Mouse (Mus musculus) CH12.LX (cell line): ENCODE measurements around the gene Slc15a1. TPM values are rescaled to one million over a fixed set of nuclear protein-coding genes. Genes with fewer than 3 reads are reported as not detected.

ENCODE experiments used
- DNase-seq: peaks from one replicate; pipeline ENCODE4 v3.0.0-alpha.2; 2013; ENCODE audit errors: extremely low read depth
- H3K27ac ChIP-seq: 2 replicates; pipeline ENCODE4 v1.5.1; 2012; ENCODE audit warnings: low read depth, mild to moderate bottlenecking, control low read depth, moderate library complexity; ENCODE audit not compliant: insufficient read depth
- H3K27me3 ChIP-seq: replicated peaks from 2 replicates; pipeline ENCODE3; 2012; ENCODE audit warnings: inconsistent platforms
- H3K36me3 ChIP-seq, 2 experiments: replicated peaks in 1 of 2; 2 replicates each; pipeline versions ENCODE3 to v1.6.1; 2012; ENCODE audit warnings: inconsistent platforms in 1 of 2, low read length in 1 of 2, mild to moderate bottlenecking in 1 of 2, mixed read lengths in 1 of 2, moderate library complexity in 1 of 2; ENCODE audit not compliant: control insufficient read depth in 1 of 2, insufficient read depth in 1 of 2
- H3K4me1 ChIP-seq, 2 experiments: 2 replicates each; pipeline ENCODE4 v1.6.1; 2012; ENCODE audit warnings: inconsistent platforms in 1 of 2, moderate library complexity in 1 of 2; ENCODE audit not compliant: insufficient read depth in 2 of 2, control insufficient read depth in 1 of 2
- H3K4me2 ChIP-seq: 2 replicates; pipeline ENCODE4 v1.6.1; 2012; ENCODE audit warnings: low read depth, mild to moderate bottlenecking, control low read depth; ENCODE audit not compliant: poor library complexity, insufficient read depth, severe bottlenecking
- H3K4me3 ChIP-seq, 3 experiments: fragments of 150-350 bp in 1 of 3; sonication (generic) in 1 of 3; replicated peaks in 1 of 3; 2 replicates each; pipeline versions ENCODE3 to v1.5.1; 2011 to 2012; ENCODE audit warnings: low read depth in 2 of 3, low read length in 2 of 3, mild to moderate bottlenecking in 2 of 3, moderate library complexity in 2 of 3, control low read depth in 1 of 3, improper control_type of control experiment in 1 of 3, inconsistent platforms in 1 of 3, mixed read lengths in 1 of 3; ENCODE audit not compliant: poor library complexity in 1 of 3
- H3K79me2 ChIP-seq: replicated peaks from 2 replicates; pipeline ENCODE4 v1.6.1; 2012; ENCODE audit warnings: mild to moderate bottlenecking, moderate library complexity; ENCODE audit not compliant: control insufficient read depth, poor library complexity, insufficient read depth, severe bottlenecking; ENCODE audit errors: extremely low read depth
- H3K9ac ChIP-seq: 2 replicates; pipeline ENCODE4 v1.6.1; 2012; ENCODE audit warnings: low read depth, mild to moderate bottlenecking, control low read depth, moderate library complexity; ENCODE audit not compliant: insufficient read depth
- H3K9me3 ChIP-seq: replicated peaks from 2 replicates; pipeline ENCODE3; 2012; ENCODE audit warnings: low read length, inconsistent platforms, mixed read lengths
- BHLHE40 ChIP-seq: IDR thresholded peaks from 2 replicates; pipeline ENCODE4 v1.6.1; 2011; ENCODE audit warnings: mild to moderate bottlenecking, low read depth, low read length, improper control_type of control experiment
- CHD1 ChIP-seq: IDR thresholded peaks from 2 replicates; pipeline ENCODE4 v1.6.1; 2012; ENCODE audit warnings: low read depth, low read length, improper control_type of control experiment, inconsistent platforms
- CHD2 ChIP-seq: IDR thresholded peaks from 2 replicates; pipeline ENCODE4 v1.6.1; 2011; ENCODE audit warnings: low read length, improper control_type of control experiment
- CTCF ChIP-seq, 2 experiments: IDR thresholded peaks in 1 of 2; conservative IDR thresholded peaks in 1 of 2; 2 replicates each; pipeline ENCODE4 v1.5.1; 2011 to 2012; ENCODE audit warnings: low read depth in 2 of 2, low read length in 2 of 2, improper control_type of control experiment in 1 of 2, inconsistent platforms in 1 of 2, mild to moderate bottlenecking in 1 of 2, moderate library complexity in 1 of 2
- E2F4 ChIP-seq: IDR thresholded peaks from 2 replicates; pipeline ENCODE4 v1.6.1; 2011; ENCODE audit warnings: low read depth, low read length, improper control_type of control experiment; ENCODE audit not compliant: insufficient replicate concordance
- ELF1 ChIP-seq: IDR thresholded peaks from 2 replicates; pipeline ENCODE4 v1.6.1; 2014; ENCODE audit warnings: low read depth, mild to moderate bottlenecking, inconsistent platforms, low read length, improper control_type of control experiment
- EP300 ChIP-seq: IDR thresholded peaks from 2 replicates; pipeline ENCODE4 v1.6.1; 2011; ENCODE audit warnings: low read length, improper control_type of control experiment
- JUN ChIP-seq: IDR thresholded peaks from 2 replicates; pipeline ENCODE4 v1.6.1; 2011; ENCODE audit warnings: low read depth, mild to moderate bottlenecking, low read length, improper control_type of control experiment, moderate library complexity; ENCODE audit not compliant: insufficient read depth
- JUND ChIP-seq: conservative IDR thresholded peaks from 2 replicates; pipeline ENCODE4 v1.6.1; 2011; ENCODE audit warnings: low read depth, low read length, improper control_type of control experiment
- KAT2A ChIP-seq: IDR thresholded peaks from 2 replicates; pipeline ENCODE4 v1.6.1; 2012; ENCODE audit warnings: low read length, improper control_type of control experiment, inconsistent platforms; ENCODE audit not compliant: insufficient replicate concordance
- MAFK ChIP-seq: IDR thresholded peaks from 2 replicates; pipeline ENCODE4 v1.6.1; 2011; ENCODE audit warnings: low read length, improper control_type of control experiment; ENCODE audit not compliant: insufficient replicate concordance
- MAZ ChIP-seq: IDR thresholded peaks from 2 replicates; pipeline ENCODE4 v1.6.1; 2012; ENCODE audit warnings: low read depth, mild to moderate bottlenecking, inconsistent platforms, low read length, improper control_type of control experiment, moderate library complexity
- MEF2A ChIP-seq: IDR thresholded peaks from 2 replicates; pipeline ENCODE4 v1.6.1; 2014; ENCODE audit warnings: low read depth, mild to moderate bottlenecking, inconsistent platforms, low read length, improper control_type of control experiment, borderline replicate concordance
- POLR2A ChIP-seq: IDR thresholded peaks from 2 replicates; pipeline ENCODE4 v1.6.1; 2011; ENCODE audit warnings: low read depth, mild to moderate bottlenecking, improper control_type of control experiment, low read length
- RAD21 ChIP-seq: IDR thresholded peaks from 2 replicates; pipeline ENCODE4 v1.6.1; 2011; ENCODE audit warnings: low read depth, mild to moderate bottlenecking, low read length, improper control_type of control experiment, moderate library complexity
- SIN3A ChIP-seq: IDR thresholded peaks from 2 replicates; pipeline ENCODE4 v1.6.1; 2012; ENCODE audit warnings: low read length, improper control_type of control experiment, inconsistent platforms
- SMC3 ChIP-seq: IDR thresholded peaks from 2 replicates; pipeline ENCODE4 v1.6.1; 2011; ENCODE audit warnings: low read depth, low read length, improper control_type of control experiment
- TBP ChIP-seq: conservative IDR thresholded peaks from 2 replicates; pipeline ENCODE4 v1.6.1; 2011; ENCODE audit warnings: low read depth, low read length, improper control_type of control experiment
- UBTF ChIP-seq: IDR thresholded peaks from 2 replicates; pipeline ENCODE4 v1.6.1; 2012; ENCODE audit warnings: low read depth, mild to moderate bottlenecking, inconsistent platforms, low read length, improper control_type of control experiment, moderate library complexity
- USF1 ChIP-seq: IDR thresholded peaks from 2 replicates; pipeline ENCODE4 v1.6.1; 2014; ENCODE audit warnings: low read depth, mild to moderate bottlenecking, inconsistent platforms, low read length, improper control_type of control experiment
- USF2 ChIP-seq: conservative IDR thresholded peaks from 2 replicates; pipeline ENCODE4 v1.6.1; 2011; ENCODE audit warnings: low read depth, low read length, improper control_type of control experiment
- ZC3H11A ChIP-seq: IDR thresholded peaks from 2 replicates; pipeline ENCODE4 v1.6.1; 2012; ENCODE audit warnings: low read depth, mild to moderate bottlenecking, inconsistent platforms, low read length, improper control_type of control experiment
- ZKSCAN1 ChIP-seq: IDR thresholded peaks from 2 replicates; pipeline ENCODE4 v1.6.1; 2012; ENCODE audit warnings: low read depth, inconsistent platforms, low read length, improper control_type of control experiment, borderline replicate concordance
- ZNF384 ChIP-seq: IDR thresholded peaks from 2 replicates; pipeline ENCODE4 v1.6.1; 2012; ENCODE audit warnings: low read depth, low read length, improper control_type of control experiment, inconsistent platforms
- dilution Hi-C: fragments of 300-500 bp; cut with MboI; formaldehyde crosslinking; loops from 2 replicates; pipeline ENCODE4 v1.14.3; 2020; ENCODE audit warnings: low sequenced_read_pairs; ENCODE audit not compliant: extremely low pct_unique_long_range_greater_than_20kb, extremely low pct_ligation_motif_present
- in situ Hi-C: fragments of 300-500 bp; cut with MboI; formaldehyde crosslinking; loops from 3 replicates; pipeline ENCODE4 v1.14.3; 2019; ENCODE audit warnings: low sequenced_read_pairs, low pct_ligation_motif_present, low pct_unique_long_range_greater_than_20kb, mixed read lengths
- polyA plus RNA-seq: library from polyadenylated mRNA; unstranded; fragments of >175 nt; gene quantifications from 2 replicates; pipeline ENCODE4 v1.2.1, GENCODE M21; 2012; ENCODE audit warnings: low read depth; ENCODE audit not compliant: insufficient read length
- total RNA-seq, 2 experiments: library from RNA; depleted of rRNA; stranded (reverse); fragments of 300-350 nt in 1 of 2; fragments of >200 nt in 1 of 2; gene quantifications; 2 replicates each; pipeline ENCODE4 v1.2.3; 2012 to 2014

The Slc15a1 gene
- total and polyA plus RNA-seq, 3 experiments = 0.04 to 0.19 TPM; not detected in 1

DNA sequence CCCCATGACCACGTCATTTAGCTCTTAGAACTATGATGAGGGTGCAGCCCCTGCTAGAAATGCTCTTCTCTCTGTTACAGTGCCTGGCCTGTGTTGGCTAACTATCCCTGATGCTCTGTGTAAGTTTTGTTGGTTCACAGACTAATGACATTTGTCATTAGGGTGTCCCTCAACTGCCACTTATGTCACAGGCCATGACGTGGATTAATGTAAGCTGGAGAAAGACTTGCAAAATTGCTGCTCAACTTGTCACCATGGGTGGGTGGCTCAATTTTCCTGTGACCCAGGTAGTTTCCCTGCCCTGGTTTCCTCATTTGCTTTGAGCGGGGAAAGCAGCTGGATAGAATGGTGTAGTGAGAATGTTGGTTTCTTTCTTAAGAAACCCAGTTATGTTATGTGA is 22.8 kb upstream of the Slc15a1 start:
- Histone ChIP-seq H3K27ac (no peak overlapping the region), H3K36me3 (no peaks in the 10 kb centered on the region), H3K27me3 (no peaks in the 10 kb centered on the region), H3K4me1 (peaks cover 12 to 23% of the 10 kb centered on the region in 2 experiments), H3K79me2 (no peaks in the 10 kb centered on the region), H3K4me2 (no peak overlapping the region), H3K9ac (no peak overlapping the region), H3K4me3 (no peak overlapping the region), H3K9me3 (no peaks in the 10 kb centered on the region)
- dilution Hi-C loops = no loop called here
- TF ChIP-seq MEF2A (no peak), USF2 (no peak), USF1 (no peak), RAD21 (no peak), UBTF (no peak), JUN (no peak), CHD2 (no peak), MAFK (no peak), E2F4 (no peak), MAZ (no peak), CHD1 (no peak), CTCF (conservative IDR thresholded peaks at IDR 0.05 in 1 of 2, IDR thresholded peaks at IDR 0.05 in 1 of 2; ENCODE audit: low read depth in 2 of 2, low read length in 2 of 2) (no peak), JUND (no peak), BHLHE40 (no peak)
- no peak for DNase-seq
- in situ Hi-C loops = no loop called here

DNA sequence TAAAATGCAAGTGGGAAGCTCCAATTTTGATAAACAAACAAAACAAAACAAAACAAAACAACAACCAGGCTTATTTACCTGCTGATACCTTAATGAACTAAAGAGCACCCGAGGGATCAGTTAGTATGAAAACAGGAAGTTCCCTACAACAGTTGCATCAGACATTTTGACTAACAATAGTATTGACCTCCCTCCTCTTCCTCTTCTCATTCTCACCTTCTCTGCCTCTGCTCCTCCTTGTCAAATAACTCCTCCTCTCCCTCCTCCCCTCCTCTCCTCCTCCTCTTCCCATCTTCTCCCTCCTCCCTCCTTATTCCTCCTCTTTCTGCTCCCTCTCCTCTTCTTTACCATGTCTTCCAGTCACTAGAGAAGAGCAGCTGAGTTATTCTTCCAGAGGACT is 22.1 kb upstream of the Slc15a1 start:
- Histone ChIP-seq H3K79me2 (no peaks in the 10 kb centered on the region), H3K4me1 (peaks cover 12 to 23% of the 10 kb centered on the region in 2 experiments), H3K27me3 (no peaks in the 10 kb centered on the region), H3K4me2 (no peak overlapping the region), H3K9me3 (no peaks in the 10 kb centered on the region), H3K4me3 (no peak overlapping the region), H3K36me3 (no peaks in the 10 kb centered on the region), H3K27ac (no peak overlapping the region), H3K9ac (no peak overlapping the region)
- TF ChIP-seq SIN3A (no peak), ELF1 (no peak), SMC3 (no peak), KAT2A (no peak), CHD1 (no peak), JUND (no peak), MAFK (no peak), EP300 (no peak), CTCF (conservative IDR thresholded peaks at IDR 0.05 in 1 of 2, IDR thresholded peaks at IDR 0.05 in 1 of 2; ENCODE audit: low read depth in 2 of 2, low read length in 2 of 2) (no peak), E2F4 (no peak), MEF2A (no peak), ZC3H11A (no peak), ZKSCAN1 (no peak), RAD21 (no peak), TBP (no peak), POLR2A (no peak), ZNF384 (no peak)
- dilution Hi-C loops (no loop called here), in situ Hi-C loops (no loop called here)
- peak; percentile 25 for DNase-seq
